In the genomic region with DNA sequence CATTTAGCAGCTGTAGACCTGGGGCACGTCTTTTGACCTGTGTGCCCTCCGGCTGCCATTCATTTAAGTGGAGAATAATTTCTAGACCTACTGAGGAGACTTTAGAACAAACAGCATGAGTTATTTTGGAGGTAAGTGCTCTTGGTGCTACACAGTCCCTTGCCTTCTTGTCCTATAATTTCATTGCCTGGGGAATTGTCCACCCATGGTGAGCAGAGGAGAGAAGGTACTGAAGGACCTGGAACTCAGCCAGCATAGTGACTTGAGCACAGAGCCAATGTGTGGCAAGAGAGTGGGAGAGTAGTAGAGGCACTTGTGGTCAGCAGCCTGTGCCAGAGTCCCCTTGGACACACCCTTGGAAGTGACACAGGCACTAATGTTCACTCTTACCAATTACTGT, we compare ENCODE assay signal across 24 mouse cellular contexts.
A peak's percentile ranks its signal among the peaks of the same experiment; 100 is the strongest.
DNase-seq lines count a peak whose midpoint lies in the region; ATAC-seq and TF ChIP-seq lines count a peak whose summit lies in the region.
"Had no signal": no experiment of that assay in that cellular context is flagged by ENCODE, and none has a peak within 500 bp of the region (broad histone marks: within the 10 kb centered on the region; RNA-seq: fewer than 3 reads in every experiment).

No protein-coding gene starts in this region.

- ATAC-seq in lung, postnatal 0 days, result peak; percentile 33
- ATAC-seq: activated CD4-positive, CD25-positive, alpha-beta regulatory T cell, adult 4 months; CD4-positive, CD25-positive, alpha-beta regulatory T cell, adult 4 months; forebrain, embryonic 15.5 days; forebrain, postnatal 0 days; Patski had no signal

- no peak overlapping the region for H3K4me2 ChIP-seq in lung, postnatal 0 days (replicated peaks; ENCODE audit: low read depth, low read length)
- H3K4me2 ChIP-seq: embryonic facial prominence, embryonic 12.5 days; forebrain, embryonic 12.5 days; forebrain, embryonic 15.5 days had no signal

- H3K9ac ChIP-seq in lung, postnatal 0 days (replicated peaks; ENCODE audit: low read depth), result no peak overlapping the region
- H3K9ac ChIP-seq: embryonic facial prominence, embryonic 12.5 days; forebrain, embryonic 12.5 days; forebrain, embryonic 15.5 days; forebrain, postnatal 0 days had no signal

- no peak for TF ChIP-seq EP300 in lung, postnatal 0 days (IDR thresholded peaks at IDR 0.05)

- WGBS in lung, postnatal 0 days, result 88% methylated on average over 2 of the region's 2 CpGs
- WGBS in lung, adult 2 months, result 94% methylated on average over 2 of the region's 2 CpGs

- no peak for TF ChIP-seq CTCF in lung, postnatal 0 days (IDR thresholded peaks at IDR 0.05)
- TF ChIP-seq CTCF in lung, adult 2 months (IDR thresholded peaks at IDR 0.05; ENCODE audit: insufficient read depth, low read length), result no peak

- H3K36me3 ChIP-seq in lung, postnatal 0 days (ENCODE audit: insufficient read depth, low read length), result no peaks in the 10 kb centered on the region
- H3K36me3 ChIP-seq: embryonic facial prominence, embryonic 10.5 days; embryonic facial prominence, embryonic 12.5 days; forebrain, embryonic 12.5 days; forebrain, embryonic 15.5 days; G1E had no signal

- no peak overlapping the region for H3K27ac ChIP-seq in lung, postnatal 0 days (ENCODE audit: low read length)
- H3K27ac ChIP-seq: embryonic facial prominence, embryonic 10.5 days; embryonic facial prominence, embryonic 12.5 days; forebrain, embryonic 12.5 days; forebrain, embryonic 15.5 days had no signal

- no peak overlapping the region for H3K4me3 ChIP-seq in lung, postnatal 0 days (ENCODE audit: low read depth, low read length)
- no peak overlapping the region for H3K4me3 ChIP-seq in lung, adult 2 months (replicated peaks; ENCODE audit: extremely low read depth, low read depth, low read length)
- H3K4me3 ChIP-seq: embryonic facial prominence, embryonic 10.5 days; embryonic facial prominence, embryonic 12.5 days; forebrain, embryonic 12.5 days; forebrain, embryonic 15.5 days had no signal

- no peak for TF ChIP-seq POLR2A in lung, adult 2 months (IDR thresholded peaks at IDR 0.05; ENCODE audit: borderline replicate concordance, extremely low read depth, low read depth, low read length)

- H3K27me3 ChIP-seq in lung, postnatal 0 days (replicated peaks; ENCODE audit: insufficient read depth, low read length), result no peaks in the 10 kb centered on the region
- H3K27me3 ChIP-seq: CH12.LX; embryonic facial prominence, embryonic 12.5 days; forebrain, embryonic 12.5 days; forebrain, embryonic 15.5 days; Patski had no signal

- no peaks in the 10 kb centered on the region for H3K4me1 ChIP-seq in lung, postnatal 0 days (ENCODE audit: insufficient read depth, low read depth, low read length)
- H3K4me1 ChIP-seq in lung, adult 2 months (ENCODE audit: control insufficient read depth, insufficient read depth, low read length), result peaks cover 3% of the 10 kb centered on the region; the same call in 1 of the 2 replicates

- peak; percentile 27 to 41 for DNase-seq in cerebellum, postnatal 10 days
- DNase-seq in cerebellum, adult 11-12 months, result no peak
- DNase-seq in heart, adult 11 months, result peak; percentile 54
- no peak for DNase-seq in heart, postnatal 36 days
- DNase-seq in lung, postnatal 0 days (ENCODE audit: low spot score), result peak; percentile 27
- DNase-seq in lung, adult 2 months, result no peak
- peak; percentile 42 for DNase-seq in lung, postnatal 36 days
- no peak for DNase-seq in lung, postnatal 4 days
- DNase-seq: adrenal gland, adult 8-10 months; adrenal gland, postnatal 14 days; adrenal gland, postnatal 36 days; B cell, adult 2 months; cerebellum, adult 8-10 months; cerebellum, adult 9-11 months; forebrain, postnatal 0 days had no signal

- intact Hi-C loops in heart, postnatal 36 days (cut with DNase I), result no loop called here

- H3K9me3 ChIP-seq in lung, postnatal 0 days (ENCODE audit: low read length), result no peaks in the 10 kb centered on the region
- H3K9me3 ChIP-seq: embryonic facial prominence, embryonic 10.5 days; embryonic facial prominence, embryonic 12.5 days; forebrain, embryonic 12.5 days; forebrain, embryonic 15.5 days had no signal

Comparison
In these comparisons a context has a peak if more than half of its experiments do, and no peak if none do; other contexts are left out.
1. DNase-seq: peak in cerebellum, postnatal 10 days (2 of 2), heart, adult 11 months (single experiment), lung, postnatal 0 days (single experiment) and lung, postnatal 36 days (single experiment); none in cerebellum, adult 11-12 months (single experiment), heart, postnatal 36 days (0 of 2), lung, adult 2 months (single experiment) and lung, postnatal 4 days (0 of 2).